Mouse (Mus musculus) E14TG2a.4 (cell line): ENCODE data around the gene Gucd1.

Source experiments
- H3K27me3 ChIP-seq: 2 replicates; pipeline ENCODE4 v1.6.1; 2014; ENCODE audit warnings: low read length, control low read depth; ENCODE audit not compliant: insufficient read depth
- H3K36me3 ChIP-seq: 2 replicates; pipeline ENCODE4 v1.6.1; 2014; ENCODE audit warnings: low read length, control low read depth; ENCODE audit not compliant: insufficient read depth
- H3K4me1 ChIP-seq: replicated peaks from 2 replicates; pipeline ENCODE4 v1.6.1; 2014; ENCODE audit warnings: low read depth, low read length, control low read depth
- H3K4me3 ChIP-seq: replicated peaks from 2 replicates; pipeline ENCODE4 v1.5.1; 2014; ENCODE audit warnings: mild to moderate bottlenecking, low read length
- H3K9me3 ChIP-seq: 2 replicates; pipeline ENCODE4 v1.6.1; 2014; ENCODE audit warnings: low read length, control low read depth
- CTCF ChIP-seq: conservative IDR thresholded peaks from 2 replicates; pipeline ENCODE4 v1.5.1; 2014; ENCODE audit warnings: low read length
- NANOG ChIP-seq: IDR thresholded peaks from 2 replicates; pipeline ENCODE4 v1.6.1; 2014; ENCODE audit warnings: borderline replicate concordance, low read length, mixed read lengths
- POU5F1 ChIP-seq: IDR thresholded peaks from 2 replicates; pipeline ENCODE4 v1.6.1; 2014; ENCODE audit warnings: low read length, borderline replicate concordance

Gucd1 gene

GRCm38 (mm10) chr10:75335075-75335474 is 182.7 kb downstream of the Gucd1 start:
- TF ChIP-seq NANOG = no peak
- Histone ChIP-seq H3K9me3 (no peaks in the 10 kb centered on the region), H3K4me3 (no peak overlapping the region), H3K4me1 (peaks cover 15% of the 10 kb centered on the region), H3K27me3 (peaks cover 68% of the 10 kb centered on the region), H3K36me3 (no peaks in the 10 kb centered on the region)

GRCm38 (mm10) chr10:75334175-75334574 is 183.6 kb downstream of the Gucd1 start:
- 0 out of 2 replicates have a peak overlapping the region, but pooled peaks have one; percentile 68 for H3K4me3 ChIP-seq
- H3K36me3 ChIP-seq = no peaks in the 10 kb centered on the region
- TF ChIP-seq CTCF (no peak), POU5F1 (no peak), NANOG (no peak)
- H3K27me3 ChIP-seq = peaks cover 66% of the 10 kb centered on the region
- peaks cover 15% of the 10 kb centered on the region for H3K4me1 ChIP-seq
- H3K9me3 ChIP-seq = no peaks in the 10 kb centered on the region

- Histone ChIP-seq H3K27me3 (peaks cover 61% of the 10 kb centered on the region), H3K36me3 (no peaks in the 10 kb centered on the region), H3K4me1 (peaks cover 15% of the 10 kb centered on the region), H3K9me3 (no peaks in the 10 kb centered on the region), H3K4me3 (peak overlapping the region; percentile 68)
- no peak for TF ChIP-seq NANOG
- no peak for TF ChIP-seq POU5F1
- no peak for TF ChIP-seq CTCF
Measured at GRCm38 (mm10) chr10:75333176-75333776, 184.5 kb downstream of the Gucd1 start.

- Histone ChIP-seq H3K27me3 (peaks cover 68% of the 10 kb centered on the region), H3K4me3 (no peak overlapping the region), H3K4me1 (peaks cover 15% of the 10 kb centered on the region), H3K9me3 (no peaks in the 10 kb centered on the region), H3K36me3 (no peaks in the 10 kb centered on the region)
- TF ChIP-seq NANOG (no peak), POU5F1 (no peak), CTCF (no peak)
Measured at GRCm38 (mm10) chr10:75332268-75332667, 185.5 kb downstream of the Gucd1 start.

- H3K4me3 ChIP-seq = no peak overlapping the region
- no peaks in the 10 kb centered on the region for H3K9me3 ChIP-seq
- H3K36me3 ChIP-seq = no peaks in the 10 kb centered on the region
- H3K27me3 ChIP-seq = peaks cover 79% of the 10 kb centered on the region
- TF ChIP-seq POU5F1 (no peak), CTCF (no peak), NANOG (no peak)
- H3K4me1 ChIP-seq = peaks cover 24% of the 10 kb centered on the region
Measured at GRCm38 (mm10) chr10:75328201-75328704, 189.5 kb downstream of the Gucd1 start.

GRCm38 (mm10) chr10:75327081-75327480 is 190.7 kb downstream of the Gucd1 start:
- TF ChIP-seq CTCF = no peak
- TF ChIP-seq NANOG = no peak
- no peak for TF ChIP-seq POU5F1
- H3K27me3 ChIP-seq = peaks cover 79% of the 10 kb centered on the region
- no peaks in the 10 kb centered on the region for H3K36me3 ChIP-seq
- H3K9me3 ChIP-seq = no peaks in the 10 kb centered on the region
- no peak overlapping the region for H3K4me3 ChIP-seq
- H3K4me1 ChIP-seq = peaks cover 20% of the 10 kb centered on the region

GRCm38 (mm10) chr10:75326553-75326952 is 191.2 kb downstream of the Gucd1 start:
- no peaks in the 10 kb centered on the region for H3K36me3 ChIP-seq

GRCm38 (mm10) chr10:75325821-75326220 is 192.0 kb downstream of the Gucd1 start:
- peaks cover 84% of the 10 kb centered on the region for H3K27me3 ChIP-seq
- TF ChIP-seq POU5F1 (no peak), NANOG (no peak)
- peaks cover 20% of the 10 kb centered on the region for H3K4me1 ChIP-seq
- H3K9me3 ChIP-seq = no peaks in the 10 kb centered on the region
- H3K4me3 ChIP-seq = peak overlapping the region; percentile 58
- no peaks in the 10 kb centered on the region for H3K36me3 ChIP-seq

More at GRCm38 (mm10) chr10:75326553-75326952, 191.2 kb downstream of the Gucd1 start:
- Histone ChIP-seq H3K4me1 (peaks cover 20% of the 10 kb centered on the region), H3K4me3 (peak overlapping the region; percentile 58), H3K9me3 (no peaks in the 10 kb centered on the region), H3K27me3 (peaks cover 79% of the 10 kb centered on the region)
- no peak for TF ChIP-seq POU5F1
- no peak for TF ChIP-seq CTCF
- no peak for TF ChIP-seq NANOG

- 0 out of 2 replicates have a peak overlapping the region, but pooled peaks have one; percentile 13 for H3K4me3 ChIP-seq
- H3K27me3 ChIP-seq = peaks cover 90% of the 10 kb centered on the region
- H3K4me1 ChIP-seq = peaks cover 20% of the 10 kb centered on the region
- no peaks in the 10 kb centered on the region for H3K9me3 ChIP-seq
- no peaks in the 10 kb centered on the region for H3K36me3 ChIP-seq
- no peak for TF ChIP-seq POU5F1
- no peak for TF ChIP-seq NANOG
- no peak for TF ChIP-seq CTCF
Measured at GRCm38 (mm10) chr10:75324391-75324790, 193.4 kb downstream of the Gucd1 start.
